Mouse (Mus musculus) heart, adult 2 months (tissue): ENCODE data around the gene Lrrc46.

Experiments
- CTCF ChIP-seq: fragments of 200-600 bp; IDR thresholded peaks from 2 replicates; pipeline ENCODE4 v1.8.1; 2022; ENCODE audit warnings: antibody characterized with exemption, mild to moderate bottlenecking, moderate library complexity
- EP300 ChIP-seq: fragments of 200-500 bp; IDR thresholded peaks from 2 replicates; pipeline ENCODE4 v1.6.1; 2011; ENCODE audit warnings: low read depth, low read length, control low read depth; ENCODE audit not compliant: insufficient read depth
- POLR2A ChIP-seq: fragments of 200-500 bp; IDR thresholded peaks from 2 replicates; pipeline ENCODE4 v1.6.1; 2011; ENCODE audit warnings: mild to moderate bottlenecking, low read depth, low read length, control low read depth; ENCODE audit not compliant: insufficient read depth

- TF ChIP-seq CTCF (no peak), POLR2A (no peak), EP300 (no peak)
Measured at GRCm38 (mm10) chr11:97024977-97025376, 16.2 kb downstream of the Lrrc46 start.
